Mouse (Mus musculus): ENCODE data around the gene Mss51. TPM values are rescaled to one million over a fixed set of nuclear protein-coding genes. Genes with fewer than 3 reads are reported as not detected.

Mss51 gene
- total and polyA plus RNA-seq, 3 experiments = 0.47 to 1.5 (median 0.59) TPM

GRCm38 (mm10) chr14:20520179-20520578 lies 23.5 kb upstream of the Mss51 start:
- H3K4me1 ChIP-seq (ENCODE audit: control insufficient read depth in 1 of 2, insufficient read depth in 2 of 2) = no peaks in the 10 kb centered on the region
- no peak overlapping the region for H3K9ac ChIP-seq (ENCODE audit: insufficient read depth, low read depth)
- in situ Hi-C loops (cut with MboI; ENCODE audit: low pct_ligation_motif_present, low pct_unique_long_range_greater_than_20kb, low sequenced_read_pairs) (no loop called here), dilution Hi-C loops (cut with MboI; ENCODE audit: extremely low pct_ligation_motif_present, extremely low pct_unique_long_range_greater_than_20kb, low sequenced_read_pairs) (no loop called here)
- no peaks in the 10 kb centered on the region for H3K9me3 ChIP-seq (replicated peaks; ENCODE audit: low read length)
- H3K27me3 ChIP-seq (replicated peaks) = no peaks in the 10 kb centered on the region
- H3K79me2 ChIP-seq (replicated peaks; ENCODE audit: control insufficient read depth, extremely low read depth, insufficient read depth, poor library complexity, severe bottlenecking) = no peaks in the 10 kb centered on the region
- H3K27ac ChIP-seq (ENCODE audit: insufficient read depth, low read depth) = no peak overlapping the region
- no peak for DNase-seq (ENCODE audit: extremely low read depth)
- H3K4me3 ChIP-seq (replicated peaks in 1 of 3; ENCODE audit: low read depth in 2 of 3, low read length in 2 of 3, poor library complexity in 1 of 3) = no peak overlapping the region
- no peak overlapping the region for H3K4me2 ChIP-seq (ENCODE audit: insufficient read depth, low read depth, poor library complexity, severe bottlenecking)
- peaks cover 14 to 52% of the 10 kb centered on the region in 2 experiments for H3K36me3 ChIP-seq (replicated peaks in 1 of 2; ENCODE audit: control insufficient read depth in 1 of 2, insufficient read depth in 1 of 2, low read length in 1 of 2)
- TF ChIP-seq SMC3 (IDR thresholded peaks at IDR 0.05; ENCODE audit: low read depth, low read length) (no peak), USF2 (conservative IDR thresholded peaks at IDR 0.05; ENCODE audit: low read depth, low read length) (no peak), JUN (IDR thresholded peaks at IDR 0.05; ENCODE audit: insufficient read depth, low read depth, low read length) (no peak)

DNA sequence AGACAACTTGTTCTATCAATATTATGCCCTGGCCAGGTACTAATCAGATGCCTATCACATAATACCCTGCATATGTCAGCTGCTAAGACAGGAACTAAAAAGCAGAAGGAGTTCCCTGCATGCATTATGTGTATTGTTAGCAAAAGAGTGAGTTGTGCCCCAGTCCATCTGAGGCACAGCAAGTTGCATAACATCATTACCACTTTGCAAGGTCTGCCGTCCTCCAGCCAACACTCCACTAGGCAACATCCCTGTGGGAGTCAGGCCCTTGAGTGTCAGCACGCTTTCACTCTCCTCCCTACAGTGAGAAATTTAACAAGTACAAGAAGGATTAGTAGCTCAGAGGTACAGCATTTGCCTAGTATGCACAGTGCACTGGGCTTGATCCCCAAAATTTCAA lies 11.7 kb upstream of the Mss51 start:
- Histone ChIP-seq H3K27ac (ENCODE audit: insufficient read depth, low read depth) (no peak overlapping the region), H3K36me3 (replicated peaks in 1 of 2; ENCODE audit: control insufficient read depth in 1 of 2, insufficient read depth in 1 of 2, low read length in 1 of 2) (peaks cover 10 to 33% of the 10 kb centered on the region in 2 experiments), H3K79me2 (replicated peaks; ENCODE audit: control insufficient read depth, extremely low read depth, insufficient read depth, poor library complexity, severe bottlenecking) (no peaks in the 10 kb centered on the region; the same call in 1 of the 2 replicates), H3K9ac (ENCODE audit: insufficient read depth, low read depth) (no peak overlapping the region), H3K27me3 (replicated peaks) (no peaks in the 10 kb centered on the region), H3K4me1 (ENCODE audit: control insufficient read depth in 1 of 2, insufficient read depth in 2 of 2) (peaks cover 0 to 1% of the 10 kb centered on the region in 2 experiments; a peak in 1 of 4 replicates), H3K4me3 (replicated peaks in 1 of 3; ENCODE audit: low read depth in 2 of 3, low read length in 2 of 3, poor library complexity in 1 of 3) (no peak overlapping the region), H3K9me3 (replicated peaks; ENCODE audit: low read length) (no peaks in the 10 kb centered on the region), H3K4me2 (ENCODE audit: insufficient read depth, low read depth, poor library complexity, severe bottlenecking) (no peak overlapping the region)
- dilution Hi-C loops (cut with MboI; ENCODE audit: extremely low pct_ligation_motif_present, extremely low pct_unique_long_range_greater_than_20kb, low sequenced_read_pairs) = no loop called here
- no peak for TF ChIP-seq ELF1 (IDR thresholded peaks at IDR 0.05; ENCODE audit: low read depth, low read length)
- TF ChIP-seq POLR2AphosphoS2 (IDR thresholded peaks at IDR 0.05; ENCODE audit: low read depth, low read length) = no peak
- no peak for TF ChIP-seq E2F4 (IDR thresholded peaks at IDR 0.05; ENCODE audit: insufficient replicate concordance, low read depth, low read length)
- no peak for TF ChIP-seq POLR2A (IDR thresholded peaks at IDR 0.05; ENCODE audit: low read depth, low read length)
- TF ChIP-seq EP300 (IDR thresholded peaks at IDR 0.05; ENCODE audit: low read length) = no peak
- TF ChIP-seq ETS1 (conservative IDR thresholded peaks at IDR 0.05; ENCODE audit: low read depth, low read length) = no peak
- TF ChIP-seq JUND (conservative IDR thresholded peaks at IDR 0.05; ENCODE audit: low read depth, low read length) = no peak
- no peak for TF ChIP-seq BHLHE40 (IDR thresholded peaks at IDR 0.05; ENCODE audit: low read depth, low read length)
- TF ChIP-seq SIN3A (IDR thresholded peaks at IDR 0.05; ENCODE audit: low read length) = no peak
- no peak for TF ChIP-seq NRF1 (IDR thresholded peaks at IDR 0.05; ENCODE audit: low read depth, low read length)
- TF ChIP-seq NELFE (IDR thresholded peaks at IDR 0.05; ENCODE audit: low read depth, low read length) = no peak
- DNase-seq (ENCODE audit: extremely low read depth) = no peak
- in situ Hi-C loops (cut with MboI; ENCODE audit: low pct_ligation_motif_present, low pct_unique_long_range_greater_than_20kb, low sequenced_read_pairs) = no loop called here

DNA sequence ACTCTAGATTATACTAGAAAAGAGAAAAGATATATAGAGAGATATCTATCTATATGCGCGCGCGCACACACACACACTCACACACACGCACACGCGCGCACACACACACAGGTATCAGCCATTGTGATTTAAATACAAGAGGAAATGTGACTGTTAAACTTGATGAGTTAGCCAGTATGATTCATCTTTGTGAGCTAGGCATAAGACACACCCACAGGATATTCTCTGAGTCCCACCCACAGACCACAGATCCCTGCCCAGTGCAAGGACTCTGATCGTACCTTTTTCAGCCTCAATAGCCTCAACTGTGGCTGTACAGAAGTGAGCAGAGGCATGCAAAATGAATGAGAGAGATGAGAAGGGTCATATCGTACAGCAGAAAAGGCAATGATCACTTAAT lies 6.3 kb upstream of the Mss51 start:
- Histone ChIP-seq H3K4me1 (ENCODE audit: control insufficient read depth in 1 of 2, insufficient read depth in 2 of 2) (peaks cover 0 to 7% of the 10 kb centered on the region in 2 experiments; a peak in 2 of 4 replicates), H3K27me3 (replicated peaks) (no peaks in the 10 kb centered on the region), H3K79me2 (replicated peaks; ENCODE audit: control insufficient read depth, extremely low read depth, insufficient read depth, poor library complexity, severe bottlenecking) (no peaks in the 10 kb centered on the region), H3K9ac (ENCODE audit: insufficient read depth, low read depth) (no peak overlapping the region), H3K9me3 (replicated peaks; ENCODE audit: low read length) (no peaks in the 10 kb centered on the region), H3K4me3 (replicated peaks in 1 of 3; ENCODE audit: low read depth in 2 of 3, low read length in 2 of 3, poor library complexity in 1 of 3) (no peak overlapping the region), H3K36me3 (replicated peaks in 1 of 2; ENCODE audit: control insufficient read depth in 1 of 2, insufficient read depth in 1 of 2, low read length in 1 of 2) (peaks cover 12 to 28% of the 10 kb centered on the region in 2 experiments), H3K4me2 (ENCODE audit: insufficient read depth, low read depth, poor library complexity, severe bottlenecking) (no peak overlapping the region), H3K27ac (ENCODE audit: insufficient read depth, low read depth) (no peak overlapping the region)
- peak; percentile 15 for DNase-seq (ENCODE audit: extremely low read depth)
- no peak for TF ChIP-seq MXI1 (IDR thresholded peaks at IDR 0.05; ENCODE audit: low read depth, low read length)
- TF ChIP-seq ZC3H11A (IDR thresholded peaks at IDR 0.05; ENCODE audit: low read depth, low read length) = no peak
- no peak for TF ChIP-seq MAFK (IDR thresholded peaks at IDR 0.05; ENCODE audit: insufficient replicate concordance, low read length)
- TF ChIP-seq ZNF384 (IDR thresholded peaks at IDR 0.05; ENCODE audit: low read depth, low read length) = no peak
- TF ChIP-seq USF2 (conservative IDR thresholded peaks at IDR 0.05; ENCODE audit: low read depth, low read length) = no peak
- TF ChIP-seq SIN3A (IDR thresholded peaks at IDR 0.05; ENCODE audit: low read length) = no peak
- TF ChIP-seq TCF12 (IDR thresholded peaks at IDR 0.05; ENCODE audit: low read depth, low read length) = no peak
- no peak for TF ChIP-seq ELF1 (IDR thresholded peaks at IDR 0.05; ENCODE audit: low read depth, low read length)
- TF ChIP-seq KAT2A (IDR thresholded peaks at IDR 0.05; ENCODE audit: insufficient replicate concordance, low read length) = no peak
- no peak for TF ChIP-seq CHD1 (IDR thresholded peaks at IDR 0.05; ENCODE audit: low read depth, low read length)
- no peak for TF ChIP-seq MAZ (IDR thresholded peaks at IDR 0.05; ENCODE audit: low read depth, low read length)
- no peak for TF ChIP-seq POLR2AphosphoS2 (IDR thresholded peaks at IDR 0.05; ENCODE audit: low read depth, low read length)
- TF ChIP-seq SMC3 (IDR thresholded peaks at IDR 0.05; ENCODE audit: low read depth, low read length) = no peak
- TF ChIP-seq BHLHE40 (IDR thresholded peaks at IDR 0.05; ENCODE audit: low read depth, low read length) = no peak
- TF ChIP-seq JUND (conservative IDR thresholded peaks at IDR 0.05; ENCODE audit: low read depth, low read length) = no peak
- in situ Hi-C loops (cut with MboI; ENCODE audit: low pct_ligation_motif_present, low pct_unique_long_range_greater_than_20kb, low sequenced_read_pairs) = no loop called here
- dilution Hi-C loops (cut with MboI; ENCODE audit: extremely low pct_ligation_motif_present, extremely low pct_unique_long_range_greater_than_20kb, low sequenced_read_pairs) = no loop called here
